9 mouse cellular contexts compared by ENCODE assay signal in the genomic region with DNA sequence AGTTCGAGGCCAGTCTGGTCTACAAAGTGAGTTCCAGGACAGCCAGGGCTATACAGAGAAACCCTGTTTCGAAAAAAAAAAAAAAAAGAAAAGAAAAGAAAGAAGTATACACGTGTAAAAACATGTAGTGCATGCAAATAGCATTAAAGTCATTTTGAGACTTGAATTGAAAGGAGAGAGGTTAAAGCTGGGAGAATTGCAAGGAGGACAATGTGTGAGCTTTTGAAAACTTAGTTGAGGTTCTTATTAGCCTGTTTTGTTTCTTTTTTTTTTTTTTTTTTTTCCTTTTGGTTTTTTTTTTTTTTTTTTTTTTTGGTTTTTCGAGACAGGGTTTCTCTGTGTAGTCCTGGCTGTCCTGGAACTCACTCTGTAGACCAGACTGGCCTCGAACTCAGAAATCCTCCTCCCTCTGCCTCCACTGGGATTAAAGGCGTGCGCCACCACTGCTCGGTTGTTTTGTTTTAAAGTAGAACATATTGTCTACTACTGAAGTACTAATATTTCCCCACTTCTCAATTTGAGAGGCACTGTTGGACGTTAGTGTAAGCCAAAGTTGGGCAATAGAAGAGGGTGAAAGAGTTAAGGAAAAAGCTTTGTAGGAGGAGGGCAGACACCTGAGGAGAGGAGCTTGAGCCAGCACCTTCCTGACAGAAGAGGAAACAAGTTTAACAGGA. TPM values are rescaled to one million over a fixed set of nuclear protein-coding genes. Genes with fewer than 3 reads are reported as not detected.
A peak's percentile ranks its signal among the peaks of the same experiment; 100 is the strongest.
DNase-seq lines count a peak whose midpoint lies in the region; ATAC-seq and TF ChIP-seq lines count a peak whose summit lies in the region.
"Had no signal": no experiment of that assay in that cellular context is flagged by ENCODE, and none has a peak within 500 bp of the region (broad histone marks: within the 10 kb centered on the region; RNA-seq: fewer than 3 reads in every experiment).

No protein-coding gene starts in this region.

- H3K4me2 ChIP-seq in heart, postnatal 0 days (ENCODE audit: low read depth, low read length) = peak overlapping the region; percentile 96
- peak overlapping the region; percentile 81 for H3K4me2 ChIP-seq in hindbrain, embryonic 11.5 days (replicated peaks; ENCODE audit: low read depth, low read length)
- H3K4me2 ChIP-seq in midbrain, embryonic 11.5 days = peak overlapping the region; percentile 78

- TF ChIP-seq EP300 in heart, postnatal 0 days (IDR thresholded peaks at IDR 0.05; ENCODE audit: low read depth) = no peak

- peak overlapping the region; percentile 92; the same call in 1 of the 2 replicates for H3K9ac ChIP-seq in heart, postnatal 0 days (replicated peaks; ENCODE audit: low read depth, low read length)
- H3K9ac ChIP-seq in hindbrain, embryonic 11.5 days (ENCODE audit: low read depth, low read length) = peak overlapping the region; percentile 68
- H3K9ac ChIP-seq in midbrain, embryonic 11.5 days (ENCODE audit: low read length) = peak overlapping the region; percentile 86

- no peaks in the 10 kb centered on the region for H3K36me3 ChIP-seq in heart, postnatal 0 days (replicated peaks; ENCODE audit: control insufficient read depth, insufficient read depth, low read length)
- H3K36me3 ChIP-seq in G1E (replicated peaks) = peaks cover 22% of the 10 kb centered on the region
- no peaks in the 10 kb centered on the region for H3K36me3 ChIP-seq in hindbrain, embryonic 11.5 days (ENCODE audit: control insufficient read depth, insufficient read depth, low read length)
- H3K36me3 ChIP-seq in midbrain, embryonic 11.5 days (ENCODE audit: control insufficient read depth, insufficient read depth, low read length) = no peaks in the 10 kb centered on the region

- no peak for DNase-seq in heart, postnatal 0 days (ENCODE audit: low spot score)
- DNase-seq in heart, adult 18-20 months = no peak
- DNase-seq in G1E (ENCODE audit: low spot score) = no peak
- no peak for DNase-seq in hindbrain, embryonic 11.5 days (ENCODE audit: low spot score)
- DNase-seq in midbrain, embryonic 11.5 days (ENCODE audit: low spot score, missing footprints) = no peak
- no peak for DNase-seq in adrenal gland, postnatal 14 days
- no peak for DNase-seq in retina, postnatal 1 day

- H3K27me3 ChIP-seq in heart, postnatal 0 days (ENCODE audit: control insufficient read depth, insufficient read depth, low read length) = no peaks in the 10 kb centered on the region
- peaks cover 6% of the 10 kb centered on the region for H3K27me3 ChIP-seq in G1E (ENCODE audit: insufficient read depth, low read length)
- peaks cover 24% of the 10 kb centered on the region for H3K27me3 ChIP-seq in hindbrain, embryonic 11.5 days (ENCODE audit: control insufficient read depth, insufficient read depth, low read length)
- H3K27me3 ChIP-seq in midbrain, embryonic 11.5 days (ENCODE audit: control insufficient read depth, insufficient read depth, low read length) = peaks cover 32% of the 10 kb centered on the region
- H3K27me3 ChIP-seq: Patski had no signal

- peaks cover 28% of the 10 kb centered on the region for H3K4me1 ChIP-seq in heart, postnatal 0 days (ENCODE audit: control insufficient read depth, insufficient read depth)
- peaks cover 62% of the 10 kb centered on the region for H3K4me1 ChIP-seq in G1E (ENCODE audit: insufficient read depth, low read depth, low read length)
- 0 out of 2 replicates have a peak, but pooled peaks cover 6% of the 10 kb centered on the region for H3K4me1 ChIP-seq in hindbrain, embryonic 11.5 days (replicated peaks; ENCODE audit: control insufficient read depth, insufficient read depth, low read length)
- peaks cover 14% of the 10 kb centered on the region; the same call in 1 of the 2 replicates for H3K4me1 ChIP-seq in midbrain, embryonic 11.5 days (ENCODE audit: control insufficient read depth, insufficient read depth, low read length)

- peak overlapping the region; percentile 88 for H3K4me3 ChIP-seq in heart, postnatal 0 days (ENCODE audit: low read depth, low read length)
- peak overlapping the region; percentile 78 for H3K4me3 ChIP-seq in G1E (ENCODE audit: low read depth, low read length)
- peak overlapping the region; percentile 76 for H3K4me3 ChIP-seq in hindbrain, embryonic 11.5 days (ENCODE audit: low read depth, low read length)
- peak overlapping the region; percentile 72 for H3K4me3 ChIP-seq in midbrain, embryonic 11.5 days (ENCODE audit: low read depth, low read length)

- ATAC-seq in heart, postnatal 0 days (ENCODE audit: insufficient read depth, low read depth) = no peak
- no peak for ATAC-seq in G1E (ENCODE audit: extremely low read depth, insufficient number of reproducible peaks, low FRiP score, poor library complexity, severe bottlenecking)
- ATAC-seq in hindbrain, embryonic 11.5 days (ENCODE audit: low FRiP score) = no peak
- ATAC-seq in midbrain, embryonic 11.5 days (ENCODE audit: low FRiP score) = no peak
- ATAC-seq in cerebellum, adult (ENCODE audit: insufficient number of reproducible peaks, low FRiP score, low TSS enrichment) = no peak

- WGBS in heart, postnatal 0 days = 50% methylated on average over 9 of the region's 9 CpGs
- WGBS in hindbrain, embryonic 11.5 days = 48% methylated on average over 9 of the region's 9 CpGs
- WGBS in midbrain, embryonic 11.5 days = 41% methylated on average over 9 of the region's 9 CpGs

- peak overlapping the region; percentile 98 for H3K27ac ChIP-seq in heart, postnatal 0 days (ENCODE audit: low read depth)
- peak overlapping the region; percentile 96 for H3K27ac ChIP-seq in hindbrain, embryonic 11.5 days (ENCODE audit: low read depth, low read length)
- H3K27ac ChIP-seq in midbrain, embryonic 11.5 days (ENCODE audit: low read depth, low read length) = peak overlapping the region; percentile 83; the same call in 1 of the 2 replicates

- TF ChIP-seq CTCF in heart, postnatal 0 days (IDR thresholded peaks at IDR 0.05; ENCODE audit: low read depth) = no peak
- no peak for TF ChIP-seq CTCF in G1E (IDR thresholded peaks at IDR 0.05; ENCODE audit: low read depth, low read length)

- no peaks in the 10 kb centered on the region for H3K9me3 ChIP-seq in heart, postnatal 0 days (replicated peaks; ENCODE audit: control insufficient read depth, low read length)
- no peaks in the 10 kb centered on the region for H3K9me3 ChIP-seq in G1E (replicated peaks)
- no peaks in the 10 kb centered on the region for H3K9me3 ChIP-seq in hindbrain, embryonic 11.5 days (ENCODE audit: control insufficient read depth, low read length)
- H3K9me3 ChIP-seq in midbrain, embryonic 11.5 days (ENCODE audit: control insufficient read depth, low read length) = no peaks in the 10 kb centered on the region

RNA-seq across cellular contexts. Expression of a gene that starts 0.6 kb away (rescaled TPM):
- total RNA-seq in heart, postnatal 0 days (2014; rRNA removed; ENCODE audit: low replicate concordance) = 37.1 and 49.2 TPM in 2 replicates
- 13.7 and 16.5 TPM in 2 replicates for polyA plus RNA-seq in heart, postnatal 0 days (2015; fragmentation: Nextera tagmentation; extraction: Ambion mirVana)
- total RNA-seq in heart, adult 18-20 months (2021) = 10 to 100 TPM in 1 of 2 experiments, 1 to 10 TPM in 1; 10.0 to 10.1 TPM
- total RNA-seq in G1E (2014; fragmentation: Nextera tagmentation) (78.7 and 93.7 TPM in 2 replicates), G1E (2017) (44.3 and 47.3 TPM in 2 replicates)
- polyA plus RNA-seq in G1E (2012) = 144 and 169 TPM in 2 replicates
- 44.5 and 48.3 TPM in 2 replicates for polyA plus RNA-seq in hindbrain, embryonic 11.5 days (2014; fragmentation: Nextera tagmentation; extraction: Ambion mirVana)
- polyA plus RNA-seq in midbrain, embryonic 11.5 days (2014; fragmentation: Nextera tagmentation; extraction: Ambion mirVana) = 43.5 and 48.1 TPM in 2 replicates
- 22.3 and 29.1 TPM in 2 replicates for total RNA-seq in adrenal gland, postnatal 14 days (2021)

RNA-seq across cellular contexts. Expression of a gene that starts 2.5 kb away (rescaled TPM):
- total RNA-seq in heart, postnatal 0 days (2014; rRNA removed; ENCODE audit: low replicate concordance) = 4.8 and 6.8 TPM in 2 replicates
- polyA plus RNA-seq in heart, postnatal 0 days (2015; fragmentation: Nextera tagmentation; extraction: Ambion mirVana) = 4.8 and 5.2 TPM in 2 replicates
- 10 to 100 TPM; 11.5 to 16.1 TPM for total RNA-seq in heart, adult 18-20 months (2021)
- 6.8 and 8.4 TPM in 2 replicates for total RNA-seq in G1E (2014; fragmentation: Nextera tagmentation)
- 3.3 TPM in 2 replicates for total RNA-seq in G1E (2017)
- 0.19 and 0.50 TPM in 2 replicates for polyA plus RNA-seq in G1E (2012)
- 5.0 and 6.2 TPM in 2 replicates for polyA plus RNA-seq in hindbrain, embryonic 11.5 days (2014; fragmentation: Nextera tagmentation; extraction: Ambion mirVana)
- 5.4 and 5.7 TPM in 2 replicates for polyA plus RNA-seq in midbrain, embryonic 11.5 days (2014; fragmentation: Nextera tagmentation; extraction: Ambion mirVana)
- 14.3 and 36.2 TPM in 2 replicates for total RNA-seq in adrenal gland, postnatal 14 days (2021)

RNA-seq across cellular contexts. Expression of a gene that starts 42.3 kb away (rescaled TPM):
- 71.8 and 74.7 TPM in 2 replicates for total RNA-seq in heart, postnatal 0 days (2014; rRNA removed; ENCODE audit: low replicate concordance)
- polyA plus RNA-seq in heart, postnatal 0 days (2015; fragmentation: Nextera tagmentation; extraction: Ambion mirVana) = 50.9 and 53.0 TPM in 2 replicates
- total RNA-seq in heart, adult 18-20 months (2021) = 1 to 10 TPM; 8.2 to 9.1 TPM
- total RNA-seq in G1E (2014; fragmentation: Nextera tagmentation) = 108 and 117 TPM in 2 replicates
- 109 and 113 TPM in 2 replicates for total RNA-seq in G1E (2017)
- 34.7 and 36.3 TPM in 2 replicates for polyA plus RNA-seq in G1E (2012)
- 75.2 and 86.5 TPM in 2 replicates for polyA plus RNA-seq in hindbrain, embryonic 11.5 days (2014; fragmentation: Nextera tagmentation; extraction: Ambion mirVana)
- 98.9 and 99.1 TPM in 2 replicates for polyA plus RNA-seq in midbrain, embryonic 11.5 days (2014; fragmentation: Nextera tagmentation; extraction: Ambion mirVana)
- 30.7 and 31.1 TPM in 2 replicates for total RNA-seq in adrenal gland, postnatal 14 days (2021)

RNA-seq across cellular contexts. Expression of a gene that starts 43.1 kb away (rescaled TPM):
- total RNA-seq in heart, postnatal 0 days (2014; rRNA removed; ENCODE audit: low replicate concordance) = 7.7 and 23.2 TPM in 2 replicates
- 2.0 and 3.0 TPM in 2 replicates for polyA plus RNA-seq in heart, postnatal 0 days (2015; fragmentation: Nextera tagmentation; extraction: Ambion mirVana)
- total RNA-seq in heart, adult 18-20 months (2021) = 1 to 10 TPM in 1 of 2 experiments, under 1 TPM in 1; 0.65 to 1.1 TPM
- total RNA-seq in G1E (2014; fragmentation: Nextera tagmentation) (0.58 and 2.4 TPM in 2 replicates), G1E (2017) (0.76 and 1.0 TPM in 2 replicates)
- 0.05 and 0.06 TPM in 2 replicates for polyA plus RNA-seq in G1E (2012)
- 4.5 and 5.8 TPM in 2 replicates for polyA plus RNA-seq in hindbrain, embryonic 11.5 days (2014; fragmentation: Nextera tagmentation; extraction: Ambion mirVana)
- 2.2 and 3.1 TPM in 2 replicates for polyA plus RNA-seq in midbrain, embryonic 11.5 days (2014; fragmentation: Nextera tagmentation; extraction: Ambion mirVana)
- 1.5 and 2.3 TPM in 2 replicates for total RNA-seq in adrenal gland, postnatal 14 days (2021)

RNA-seq across cellular contexts. Expression of a gene that starts 43.6 kb away (rescaled TPM):
- total RNA-seq in heart, postnatal 0 days (2014; rRNA removed; ENCODE audit: low replicate concordance) = 5.1 and 9.0 TPM in 2 replicates
- 1.00 and 1.5 TPM in 2 replicates for polyA plus RNA-seq in heart, postnatal 0 days (2015; fragmentation: Nextera tagmentation; extraction: Ambion mirVana)
- 1 to 10 TPM; 1.9 to 3.7 TPM for total RNA-seq in heart, adult 18-20 months (2021)
- total RNA-seq in G1E (2014; fragmentation: Nextera tagmentation) = 0.44 TPM in 1 of 2 replicates, not detected in the other
- total RNA-seq in G1E (2017) = 0.11 and 0.12 TPM in 2 replicates
- polyA plus RNA-seq in G1E (2012) = 0.02 and 0.03 TPM in 2 replicates
- polyA plus RNA-seq in hindbrain, embryonic 11.5 days (2014; fragmentation: Nextera tagmentation; extraction: Ambion mirVana) = 0.27 and 0.49 TPM in 2 replicates
- polyA plus RNA-seq in midbrain, embryonic 11.5 days (2014; fragmentation: Nextera tagmentation; extraction: Ambion mirVana) = 0.26 and 0.33 TPM in 2 replicates
- 24.6 and 30.9 TPM in 2 replicates for total RNA-seq in adrenal gland, postnatal 14 days (2021)
